Mouse (Mus musculus) megakaryocyte progenitor cell, adult 5-6 weeks (primary cell): Measurements from ENCODE around the gene Slc35g2. TPM values are rescaled to one million over a fixed set of nuclear protein-coding genes. Genes with fewer than 3 reads are reported as not detected.
A peak's percentile ranks its signal among the peaks of the same experiment; 100 is the strongest.

ENCODE experiments used
- ATAC-seq: replicated peaks from 2 replicates; pipeline ENCODE4 v1.8.0; 2016; ENCODE audit warnings: mild to moderate bottlenecking, moderate TSS enrichment, inconsistent platforms; ENCODE audit not compliant: poor library complexity
- total RNA-seq, 2 experiments: library from RNA; stranded (forward) in 1 of 2; stranded (reverse) in 1 of 2; fragments of 157-497, 149-512 nt in 1 of 2; fragments of 200-1000 nt in 1 of 2; gene quantifications; 2 replicates each; pipeline versions ENCODE4 v1.2.3 to v1.2.4; 2015 to 2017

Gene Slc35g2
- total RNA-seq, 2 experiments from 2014 or later: 0.32 TPM; not detected in 1

DNA sequence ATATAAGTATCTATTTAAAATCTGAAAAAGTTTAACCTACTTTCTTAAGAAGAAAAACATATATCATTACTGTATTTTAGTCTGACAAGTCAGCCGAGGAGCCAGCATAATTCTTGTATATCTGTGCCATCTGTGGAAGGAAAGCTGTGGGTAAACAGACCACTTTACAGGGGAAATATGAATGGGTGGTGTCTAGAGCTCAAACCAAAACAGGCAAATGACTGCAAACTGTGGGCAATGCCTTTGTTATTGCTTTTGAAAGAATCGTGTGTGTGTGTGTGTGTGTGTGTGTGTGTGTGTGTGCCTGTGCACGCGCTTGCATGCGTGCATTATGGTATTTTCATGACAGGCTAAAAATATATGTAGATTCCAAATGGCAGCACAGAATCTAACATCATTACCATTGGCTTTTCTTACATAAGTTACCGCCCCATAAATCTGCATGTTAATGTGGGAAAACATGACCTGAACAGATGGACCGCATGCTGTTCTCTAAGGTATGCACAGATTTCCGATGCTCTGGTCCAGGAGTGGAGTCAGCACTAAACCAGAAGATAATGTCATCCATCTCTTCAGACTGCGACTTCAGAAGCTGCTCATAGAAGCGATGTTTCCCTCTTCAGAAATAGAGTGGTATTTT is 10.5 kb downstream of the Slc35g2 start:
- no peak for ATAC-seq

DNA sequence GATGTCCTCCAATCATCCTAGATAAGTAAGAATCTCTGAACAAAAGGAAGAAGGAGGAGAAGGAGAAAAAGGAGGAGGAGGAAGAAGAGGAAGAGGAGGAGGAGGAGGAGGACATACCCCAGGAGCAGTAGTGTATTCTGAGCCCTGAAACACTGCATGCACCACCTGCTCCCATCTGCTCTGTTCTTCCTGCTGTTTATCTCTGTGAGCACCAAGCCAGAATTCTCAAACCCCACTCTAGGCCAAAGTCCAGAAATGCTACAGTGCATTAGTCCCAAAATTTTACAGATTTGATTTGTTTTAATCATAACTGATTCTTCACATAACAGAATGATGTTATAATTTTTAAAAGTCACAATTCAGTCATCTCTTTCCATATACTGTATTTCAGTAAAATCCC is 11.9 kb downstream of the Slc35g2 start:
- no peak for ATAC-seq

DNA sequence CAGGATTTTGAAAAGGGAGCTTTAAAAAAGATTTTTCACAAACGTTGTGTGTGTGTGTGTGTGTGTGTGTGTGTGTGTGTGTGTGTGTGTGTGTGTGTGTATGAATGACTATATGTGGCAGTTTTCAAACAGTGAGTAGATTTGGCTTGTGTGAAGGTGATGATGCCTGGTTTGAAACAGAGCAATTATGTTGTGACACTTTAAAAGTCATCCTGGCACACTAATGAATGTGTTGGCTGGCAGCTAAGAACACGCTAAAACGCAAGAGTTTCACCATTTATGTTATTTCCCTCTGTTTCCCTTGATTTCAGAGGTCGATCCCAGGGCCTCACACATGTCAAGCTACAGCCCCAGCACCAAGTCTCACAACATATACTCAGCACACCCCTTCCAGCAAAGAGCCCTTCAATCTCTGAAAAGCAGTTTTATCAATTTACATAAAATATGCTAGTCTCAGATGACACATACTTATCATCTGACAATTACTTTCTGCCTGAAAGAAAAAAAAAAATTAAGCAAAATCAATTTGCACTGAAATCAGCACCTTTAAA is 12.8 kb downstream of the Slc35g2 start:
- no peak for ATAC-seq

DNA sequence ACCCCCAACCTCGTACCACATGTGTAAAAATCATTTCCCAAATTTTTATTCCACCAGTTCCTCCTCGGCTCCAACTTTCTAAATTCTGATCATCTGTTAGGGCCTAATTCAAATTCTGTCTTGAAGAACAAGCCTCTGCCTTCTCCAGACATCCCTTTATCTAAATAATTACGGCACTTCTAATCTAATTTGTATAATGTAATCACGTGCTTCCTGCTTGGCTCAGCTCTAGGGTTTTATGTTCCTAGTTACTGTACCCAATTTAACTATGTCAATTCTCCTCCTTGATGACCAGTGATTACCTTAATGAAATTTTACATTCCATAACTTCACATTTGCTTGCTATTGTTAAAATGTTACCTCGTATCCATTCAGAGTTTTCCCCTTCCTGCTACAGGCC is 15.2 kb downstream of the Slc35g2 start:
- no peak for ATAC-seq

DNA sequence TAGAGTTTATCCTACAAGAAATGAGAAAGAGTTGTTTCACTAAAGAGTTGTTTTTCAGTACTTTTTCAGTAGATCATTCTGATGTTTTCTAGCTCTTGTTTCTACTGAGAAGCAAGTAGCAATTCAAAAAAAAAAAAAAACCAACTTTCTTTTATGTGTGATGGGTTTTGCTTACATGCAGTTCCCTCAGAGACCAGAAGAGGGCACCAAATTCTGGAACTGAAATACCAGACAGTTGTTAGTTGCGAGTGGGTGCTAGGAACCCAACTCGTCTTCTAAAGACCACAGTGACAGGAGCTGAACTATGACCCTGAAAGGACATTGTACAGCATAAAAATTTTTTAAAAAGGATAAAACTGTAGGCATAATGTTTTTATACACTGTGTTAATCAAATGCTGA is 22.6 kb downstream of the Slc35g2 start:
- no peak for ATAC-seq

DNA sequence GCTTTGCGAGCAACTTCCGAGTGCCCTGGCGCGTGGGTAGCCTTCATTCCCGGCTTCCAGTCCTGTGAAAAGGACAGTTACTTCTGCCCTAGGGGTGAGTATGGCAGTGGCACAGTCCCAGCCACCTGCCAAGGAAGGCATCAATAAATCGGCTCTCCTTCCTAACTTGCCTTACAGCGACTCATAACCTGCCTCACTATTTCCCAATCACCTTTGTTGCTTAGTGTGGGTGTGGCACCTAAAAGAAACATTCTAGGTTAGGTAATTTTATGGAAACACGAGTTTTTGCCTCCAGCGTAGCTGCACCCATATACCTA is 24.3 kb downstream of the Slc35g2 start:
- peak; percentile 48 for ATAC-seq

DNA sequence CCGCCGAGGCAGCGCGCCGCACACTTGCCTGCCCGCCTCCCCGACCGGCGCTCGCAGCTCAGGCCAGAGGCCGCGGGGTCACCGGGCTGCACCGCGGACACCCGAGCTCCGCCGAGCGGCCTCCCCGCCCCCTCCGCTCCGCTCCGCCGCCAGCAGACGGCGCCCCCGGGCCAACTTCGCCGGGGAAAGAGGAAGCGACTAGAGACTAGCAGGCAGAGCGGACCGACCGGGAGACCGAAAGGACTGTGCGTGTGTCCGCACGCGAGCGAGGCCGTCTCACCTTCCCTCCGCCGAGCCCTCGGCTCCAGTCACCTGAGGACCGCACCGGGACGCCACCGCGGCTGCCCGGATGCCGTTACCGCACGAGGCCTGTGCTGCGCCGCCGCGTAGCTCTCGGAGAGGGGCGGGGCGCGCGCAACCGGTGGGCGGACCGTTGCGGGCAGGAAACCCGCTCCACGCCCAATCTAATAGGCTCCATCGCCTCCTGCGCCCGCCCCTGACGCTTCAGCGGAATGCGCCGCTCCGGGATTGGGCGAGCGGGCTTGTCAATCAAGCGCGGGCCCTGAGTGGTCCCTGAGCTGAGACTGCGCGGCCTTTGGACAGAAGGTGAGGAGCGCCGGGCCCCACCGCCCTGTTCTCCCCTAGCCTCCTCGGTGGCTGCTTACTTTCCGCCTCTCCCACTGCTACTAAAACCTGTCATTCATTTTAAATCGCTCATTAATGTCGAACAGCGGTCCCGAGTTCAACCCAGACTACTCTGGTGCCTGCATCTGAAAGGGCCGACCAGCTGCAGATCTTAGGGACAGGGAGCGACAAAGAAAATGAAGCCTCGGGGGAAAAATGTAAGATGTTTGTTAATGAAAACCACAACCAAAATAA is 24.9 kb downstream of the Slc35g2 start, which contains the start of gene Nck1:
Nck1 (minus strand) TSS at position 420 of the 879 bp plus-strand sequence.
- ATAC-seq: peak; percentile 91

DNA sequence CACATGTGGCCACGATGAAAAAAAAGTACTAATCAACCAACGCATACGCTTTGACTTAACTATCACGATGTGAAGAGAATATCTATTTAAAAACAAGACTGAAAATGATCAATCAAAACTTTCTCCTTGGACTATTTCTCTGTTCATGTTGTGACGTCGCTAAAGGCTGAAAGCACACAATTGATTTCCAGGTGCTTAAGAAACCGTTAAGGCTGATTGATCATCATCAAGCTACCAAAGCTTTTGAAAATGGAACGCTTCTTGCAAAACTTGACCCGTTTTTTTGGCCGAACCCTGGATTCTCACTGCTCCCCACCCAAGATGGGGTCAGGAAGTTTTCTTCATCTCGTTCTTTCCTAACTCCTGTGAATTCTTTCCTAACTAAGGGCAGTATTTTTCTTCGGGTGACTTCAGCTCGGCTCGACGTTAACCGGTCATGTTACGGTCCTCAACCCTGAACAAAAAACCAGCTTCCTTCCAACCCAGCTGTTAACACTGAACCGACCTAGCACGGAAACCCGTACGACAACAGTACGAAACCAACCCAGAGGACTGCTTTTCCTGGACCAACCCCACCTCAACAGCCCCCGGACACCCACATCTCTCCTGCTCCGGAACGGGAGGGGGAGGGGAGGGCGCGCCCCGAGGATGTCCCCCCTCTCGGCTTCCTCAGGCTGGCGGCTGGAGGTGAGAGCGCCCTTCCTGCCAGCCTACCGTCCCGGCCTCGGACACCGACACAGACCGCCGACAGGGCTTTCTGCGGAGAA is 25.8 kb downstream of the Slc35g2 start:
- ATAC-seq: peak; percentile 9

DNA sequence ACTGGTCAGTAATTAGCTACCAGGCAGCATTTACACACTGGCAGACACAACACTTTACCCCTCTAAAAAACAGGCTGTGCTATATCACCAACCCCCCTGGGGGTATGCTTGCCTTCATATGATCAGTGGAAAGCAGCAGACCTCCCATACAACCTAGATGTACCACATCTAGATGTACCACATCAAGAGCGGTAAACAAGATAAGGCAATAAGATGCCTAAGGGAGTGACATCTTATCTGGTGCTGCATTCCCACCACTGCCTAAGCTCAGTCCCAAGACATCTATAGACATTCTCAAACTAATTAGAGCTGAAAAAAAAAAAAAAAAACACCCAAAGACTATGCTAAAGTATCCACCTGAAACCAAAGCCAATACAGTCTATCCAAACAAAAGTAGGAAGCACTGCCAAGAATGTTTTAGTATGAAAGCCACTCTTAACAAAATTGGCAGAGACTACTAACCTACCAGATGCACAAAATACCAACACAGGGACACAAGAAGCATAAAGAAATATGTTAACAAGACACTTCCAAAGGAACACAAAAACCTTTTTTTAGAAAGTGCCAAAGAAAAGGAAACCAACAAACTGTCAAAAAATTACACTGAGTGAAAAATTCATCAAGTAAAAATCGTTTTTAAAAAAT is 35.1 kb downstream of the Slc35g2 start:
- ATAC-seq: no peak

DNA sequence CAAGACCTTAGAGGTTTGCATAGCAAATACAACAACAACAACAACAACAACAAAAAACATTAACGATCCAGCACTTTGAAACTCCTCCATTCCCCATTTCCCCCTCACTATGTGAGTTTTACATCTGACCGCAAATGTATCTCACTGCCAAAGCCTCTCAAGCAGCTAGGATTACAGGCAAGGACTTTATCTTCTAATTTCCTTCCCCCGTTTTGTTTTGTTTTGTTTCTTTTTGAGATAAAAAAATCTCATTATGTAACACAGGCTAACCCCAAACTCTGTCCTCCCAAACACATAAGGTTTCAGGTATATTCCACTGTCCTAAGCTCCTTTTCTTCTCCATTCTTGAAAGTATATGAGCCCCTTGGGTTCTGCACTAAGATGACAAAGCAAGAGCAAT is 36.2 kb downstream of the Slc35g2 start:
- ATAC-seq: no peak

DNA sequence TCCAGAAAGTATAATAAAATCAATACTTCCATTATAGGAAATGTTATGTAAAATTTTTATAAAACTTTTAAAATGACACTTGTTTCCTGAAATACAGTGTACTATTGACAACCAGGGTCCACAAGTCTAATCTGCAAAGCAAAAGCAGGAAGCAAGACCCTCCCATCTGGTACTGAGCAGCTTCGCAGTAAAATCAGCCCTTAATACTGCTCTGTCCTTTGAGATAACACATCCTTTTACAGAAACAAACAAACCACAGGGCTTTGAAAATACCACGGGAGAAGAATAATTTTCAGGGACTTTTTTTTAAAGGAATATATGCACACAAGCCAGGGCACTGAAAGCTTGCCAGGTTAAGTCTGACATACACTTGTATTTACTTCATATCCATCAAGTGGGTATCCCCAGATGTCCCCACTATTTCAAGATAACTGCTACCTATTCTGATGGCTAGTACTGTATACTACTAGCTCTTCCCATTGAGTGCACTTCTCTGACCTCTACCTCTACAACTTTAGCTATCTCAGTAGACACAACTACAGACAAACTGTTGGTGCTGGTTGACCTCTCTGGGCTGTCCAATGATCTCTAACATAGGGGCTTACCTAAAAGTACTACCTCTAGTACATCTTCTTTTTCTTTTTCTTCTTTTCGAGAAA is 37.9 kb downstream of the Slc35g2 start:
- peak; percentile 27; the same call in 1 of the 2 replicates for ATAC-seq

DNA sequence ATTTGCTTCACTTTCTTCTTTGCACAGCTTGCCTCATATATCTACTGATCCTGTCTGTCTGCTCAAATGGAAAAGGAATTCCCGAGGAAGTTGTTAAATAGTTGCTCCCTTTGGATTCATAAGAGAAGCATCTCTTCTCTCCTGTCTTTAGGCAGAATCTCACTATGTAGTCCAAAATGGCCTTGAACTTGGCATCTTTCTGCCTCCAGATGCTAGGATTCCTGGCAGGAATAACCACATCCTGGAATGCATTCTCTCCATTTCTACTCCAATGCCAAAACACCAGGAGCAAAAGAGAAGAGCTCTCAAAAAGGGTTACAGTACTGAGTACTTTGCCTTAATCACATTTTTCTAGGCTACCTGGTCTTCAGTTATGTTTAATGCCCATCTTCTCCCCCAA is 39.6 kb downstream of the Slc35g2 start:
- no peak for ATAC-seq

DNA sequence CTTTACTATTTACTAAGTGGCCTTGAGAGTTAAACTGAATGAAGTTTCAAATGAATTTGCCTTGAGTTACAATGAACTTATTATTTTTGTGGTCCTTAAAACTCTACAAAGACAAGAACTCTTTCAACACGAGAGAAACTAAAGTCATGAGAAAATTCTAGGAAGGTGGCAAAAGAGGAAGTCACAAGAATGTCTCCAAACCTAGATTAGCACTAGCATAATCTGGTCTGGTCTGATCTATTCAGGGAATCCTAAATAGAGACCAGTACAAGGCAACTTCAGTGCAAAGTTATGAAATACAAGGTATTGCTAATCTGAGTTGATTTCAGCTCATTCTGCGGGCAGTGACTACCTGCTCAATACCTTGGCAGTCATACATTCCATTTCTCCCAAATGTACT is 45.7 kb downstream of the Slc35g2 start:
- no peak for ATAC-seq

DNA sequence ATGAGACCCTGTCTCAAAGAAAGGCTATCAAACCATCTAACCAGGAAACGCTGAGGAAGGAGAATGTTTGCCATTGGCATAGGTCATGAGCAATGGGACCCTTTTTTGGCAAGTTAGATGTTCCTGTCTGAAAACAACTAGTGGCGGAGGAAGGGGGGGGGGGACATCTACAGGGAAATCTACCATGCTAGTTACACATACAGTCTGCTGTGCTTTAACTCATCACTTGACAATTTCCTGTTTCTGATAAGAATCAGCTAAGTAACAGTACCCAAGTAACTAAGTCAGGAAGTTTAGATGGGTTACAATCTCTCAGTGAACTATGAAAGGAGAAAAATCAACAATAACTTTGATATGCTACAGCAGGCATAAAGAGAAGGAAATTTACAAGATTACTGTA is 48.9 kb downstream of the Slc35g2 start:
- no peak for ATAC-seq

DNA sequence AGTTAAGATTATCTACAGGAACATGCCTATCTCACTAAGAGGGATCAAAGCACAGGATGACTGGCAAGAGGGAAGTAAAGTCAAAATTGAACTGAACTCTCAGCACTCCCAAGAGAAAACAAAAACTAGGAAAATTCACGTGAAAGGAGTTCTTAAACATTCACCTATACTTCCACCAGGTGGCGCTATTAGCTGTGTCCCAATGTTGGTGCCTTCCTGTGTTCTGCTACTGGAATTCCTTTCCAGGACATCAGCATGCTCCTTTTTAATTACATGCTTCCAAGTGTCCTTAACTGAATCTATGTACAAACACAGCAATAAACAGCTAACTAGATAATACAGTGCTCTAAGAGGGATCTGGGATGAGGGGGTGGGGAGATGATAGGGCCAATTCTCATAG is 50.3 kb downstream of the Slc35g2 start:
- ATAC-seq: peak; percentile 72

DNA sequence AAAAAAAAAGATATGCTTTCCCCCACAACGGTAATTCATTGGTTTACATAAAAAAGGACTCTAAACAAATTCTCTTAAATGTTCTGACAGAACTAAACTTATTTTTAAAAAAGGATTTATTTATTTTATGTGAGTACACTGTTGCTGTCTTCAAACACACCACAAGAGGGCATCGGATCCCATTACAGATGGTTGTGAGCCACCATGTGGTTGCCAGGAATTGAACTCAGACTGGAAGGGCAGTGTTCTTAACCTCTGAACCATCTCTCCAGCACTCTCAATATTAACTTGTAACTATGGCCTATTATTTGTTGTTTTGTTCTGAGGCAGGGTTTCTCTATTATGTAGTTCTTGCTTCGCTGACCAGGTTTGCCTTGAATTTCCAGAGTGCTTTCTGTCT is 50.9 kb downstream of the Slc35g2 start:
- ATAC-seq: peak; percentile 31; the same call in 1 of the 2 replicates

DNA sequence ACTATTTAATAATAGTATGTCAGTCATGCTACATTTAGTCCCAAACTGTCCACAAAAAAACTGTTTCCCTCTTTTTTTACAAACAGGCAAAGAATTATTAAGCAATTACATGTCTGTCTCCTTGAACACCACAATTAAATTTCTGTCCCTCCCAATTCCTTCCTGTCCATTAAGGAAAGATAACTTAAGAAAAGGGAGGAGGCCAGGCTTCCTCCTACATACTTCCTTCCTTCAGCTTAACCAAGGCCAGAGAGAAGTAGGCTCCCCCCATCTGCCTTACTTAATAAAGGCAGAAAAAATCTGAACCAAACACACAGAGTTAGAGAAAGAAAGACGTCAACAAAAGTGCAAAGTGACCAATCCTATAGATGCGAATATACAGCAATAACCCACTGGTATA is 63.3 kb downstream of the Slc35g2 start:
- ATAC-seq: peak; percentile 54

DNA sequence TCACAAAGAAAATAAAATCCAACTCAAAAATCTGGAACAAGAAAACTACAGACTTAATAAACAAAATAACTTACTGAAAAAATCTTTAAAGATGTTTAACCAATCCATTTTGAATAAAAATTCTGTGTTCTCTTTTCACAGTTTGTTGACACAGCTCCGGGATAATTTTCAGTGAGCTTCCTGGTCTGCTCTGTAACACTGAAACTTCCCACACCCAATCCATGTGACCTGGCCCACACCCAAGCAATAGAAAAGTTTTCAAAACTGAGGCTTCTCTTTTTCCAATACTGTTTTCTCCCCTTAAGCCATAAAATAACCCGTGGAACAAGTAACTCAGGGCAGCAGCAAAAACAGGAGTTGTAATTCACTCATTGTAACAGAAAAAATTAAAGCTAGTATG is 64.2 kb downstream of the Slc35g2 start:
- ATAC-seq: no peak

DNA sequence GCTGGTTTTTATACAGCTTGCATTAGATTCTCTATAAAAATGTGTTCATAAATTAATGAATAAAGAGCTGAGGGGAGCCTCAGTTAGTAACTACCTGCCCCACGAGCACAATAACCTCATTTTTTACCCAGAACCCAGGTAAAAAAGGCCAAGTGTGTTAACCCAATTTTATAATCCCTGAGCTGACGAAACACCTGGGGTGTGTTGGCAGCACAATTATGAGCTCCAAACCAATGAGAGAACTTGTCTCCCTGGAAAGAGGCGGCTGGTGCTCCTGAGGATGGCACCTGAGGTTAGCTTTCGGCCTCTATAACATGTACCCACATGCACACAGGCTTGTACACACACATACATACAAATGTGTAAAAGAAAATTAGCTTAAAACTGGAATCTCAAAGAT is 65.4 kb downstream of the Slc35g2 start:
- no peak for ATAC-seq
